Mouse (Mus musculus) gonadal fat pad, adult 2 months (tissue): Measurements from ENCODE around the gene Plekha7. TPM values are rescaled to one million over a fixed set of nuclear protein-coding genes. Genes with fewer than 3 reads are reported as not detected.

Experiments used
- DNase-seq: peaks from one replicate; pipeline ENCODE4 v3.0.0-alpha.2; 2012; ENCODE audit warnings: low read depth
- polyA plus RNA-seq: library from polyadenylated mRNA; depleted of rRNA; stranded (reverse); fragments of >200 nt; gene quantifications from 2 replicates; pipeline ENCODE4 v1.2.3, GENCODE M21; 2012; rRNA removed

The Plekha7 gene
- 11.2 and 11.3 TPM in 2 replicates for polyA plus RNA-seq

DNA sequence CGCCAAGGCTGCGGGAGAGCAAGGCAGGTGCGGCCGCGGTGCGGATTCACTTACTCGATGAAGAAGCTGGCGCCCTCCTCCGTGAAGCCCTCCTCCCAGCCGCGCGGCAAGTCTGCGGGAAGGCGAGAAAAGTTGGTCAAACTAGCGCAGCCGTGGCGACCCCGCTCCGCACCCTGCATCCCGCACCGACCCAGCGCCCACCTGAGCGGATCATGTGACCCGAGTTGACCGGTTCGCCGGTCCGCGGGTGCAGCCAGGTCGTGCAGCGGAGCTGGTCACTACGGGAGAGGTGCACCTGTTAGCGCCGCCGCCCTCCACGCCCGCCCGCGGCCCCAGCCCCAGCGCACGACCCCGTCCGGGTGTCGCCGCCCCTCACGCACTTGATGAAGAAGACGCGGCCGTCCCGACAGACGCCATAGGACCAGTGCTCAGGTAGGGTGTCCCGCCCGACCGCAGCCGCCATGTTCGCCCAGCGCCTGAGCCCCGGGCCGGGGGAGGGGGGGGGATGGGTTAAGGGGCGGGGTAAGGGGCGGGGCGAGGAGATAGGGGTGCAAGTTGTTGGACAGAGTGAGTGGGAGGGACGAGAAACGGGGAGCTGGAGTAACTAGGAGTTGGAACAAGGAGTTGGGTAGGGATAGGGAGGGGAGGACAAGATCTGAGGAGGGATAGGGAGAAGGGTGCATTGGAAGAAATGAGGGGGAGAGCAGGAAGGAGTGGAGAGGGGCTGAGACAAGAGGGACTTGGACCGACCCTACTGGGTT lies at the start of gene Plekha7:
Gene Plekha7, minus strand, starts transcription at position 506 of the 761 bp plus-strand sequence.
- no peak for DNase-seq

DNA sequence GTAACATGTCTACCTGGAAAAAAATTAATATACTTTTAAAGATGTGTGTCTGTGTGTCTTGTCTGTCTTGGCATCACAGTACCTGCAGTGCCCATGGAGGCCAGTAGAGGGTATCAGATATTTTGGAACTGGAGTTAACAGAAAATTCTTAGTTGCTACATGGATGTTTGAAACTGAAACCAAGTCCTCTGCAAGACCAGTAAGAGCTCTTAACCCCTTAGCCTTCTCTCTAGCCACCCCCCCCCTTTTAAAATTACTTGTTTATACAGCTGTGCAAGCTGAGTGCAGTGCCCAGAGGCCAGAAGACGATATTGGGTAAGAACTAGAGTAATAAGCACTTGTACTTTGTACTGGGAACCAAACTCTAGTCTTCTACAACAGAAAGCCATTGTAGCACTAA lies 28.1 kb upstream of the Plekha7 start:
- peak; percentile 37 for DNase-seq

DNA sequence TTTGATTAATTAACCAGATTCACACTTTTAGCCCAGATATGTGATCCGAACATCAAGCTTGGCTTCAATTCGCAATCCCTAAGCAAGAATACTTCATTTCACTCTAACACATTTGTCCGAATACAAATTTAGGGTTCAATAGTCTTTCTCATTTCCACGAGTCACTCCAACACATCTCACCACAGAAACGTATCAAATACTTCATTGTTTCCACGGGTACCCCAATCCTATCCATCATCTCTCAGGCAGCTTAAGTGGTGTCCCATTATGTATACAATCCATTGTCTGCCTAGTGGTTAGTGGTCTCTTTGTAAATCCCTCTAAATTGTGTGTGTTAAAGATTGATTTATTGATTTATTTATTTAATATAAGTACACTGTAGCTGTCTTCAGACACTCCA lies 27.0 kb upstream of the Plekha7 start:
- DNase-seq: no peak

DNA sequence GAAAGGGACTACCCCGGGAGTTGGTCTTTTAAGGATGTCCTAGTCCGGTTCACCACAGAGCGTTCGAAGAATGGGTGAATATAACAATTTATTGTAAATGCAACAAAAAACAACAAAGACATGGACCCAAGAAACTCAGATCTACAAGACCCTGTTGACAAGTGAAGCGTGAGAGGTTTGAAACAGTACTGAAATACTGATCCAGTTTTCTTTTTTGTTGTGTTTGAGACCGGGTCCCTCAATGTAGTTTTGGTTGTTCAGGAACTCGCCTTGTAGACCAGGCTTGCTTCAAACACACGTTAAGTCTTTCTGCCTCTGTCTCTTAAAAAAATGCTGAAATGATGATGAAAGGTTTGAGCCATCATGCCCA lies 26.5 kb upstream of the Plekha7 start:
- no peak for DNase-seq

DNA sequence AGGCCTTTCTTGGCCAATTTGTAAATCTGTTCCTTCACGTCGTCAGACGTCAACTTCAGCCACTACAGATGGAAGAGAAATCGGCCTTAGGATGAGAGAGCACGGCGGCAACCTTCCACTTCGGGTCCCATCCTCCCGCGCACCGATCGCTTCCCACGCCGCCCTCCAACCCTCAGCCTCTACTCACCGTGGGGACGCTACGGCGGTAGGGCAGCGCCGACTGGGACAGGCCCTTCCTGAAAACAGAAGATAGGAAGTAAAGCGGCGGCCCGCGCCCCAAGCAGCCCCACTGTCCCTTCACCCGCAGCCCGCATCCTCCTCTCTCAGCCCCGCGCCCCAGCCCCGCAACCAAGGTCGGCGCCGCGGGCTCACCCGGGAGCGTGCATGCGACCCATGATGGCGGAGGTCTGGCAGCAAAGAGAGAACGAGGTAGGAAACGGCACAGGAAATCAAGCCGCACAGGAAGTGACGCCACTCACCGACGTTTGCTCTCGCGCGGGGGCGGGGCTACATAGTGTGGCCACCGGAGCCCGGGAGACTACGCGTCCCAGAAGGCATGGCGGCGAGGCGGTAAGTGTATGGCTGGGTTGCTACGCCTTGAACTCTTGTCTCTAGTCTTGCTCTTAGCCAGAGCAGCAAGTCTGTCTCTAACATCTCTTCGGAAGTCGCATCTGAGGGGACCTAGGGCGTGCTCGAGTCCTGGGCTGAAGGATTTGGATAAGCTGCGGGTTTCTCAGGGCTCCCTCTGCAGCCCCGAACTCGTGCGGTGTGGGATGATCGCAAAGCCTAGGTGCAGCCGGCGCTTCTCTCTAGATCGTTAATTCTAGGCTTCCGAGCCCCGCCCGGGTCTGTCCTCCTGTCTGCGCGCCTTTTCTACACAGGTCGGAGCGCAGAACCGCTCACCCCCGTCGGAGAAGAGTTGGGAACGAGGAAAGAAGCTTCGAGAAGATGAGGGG lies 25.8 kb upstream of the Plekha7 start, which contains the start of gene Rps13:
Gene Rps13, minus strand, starts transcription at position 483 of the 956 bp plus-strand sequence.
- peak; percentile 33 for DNase-seq

DNA sequence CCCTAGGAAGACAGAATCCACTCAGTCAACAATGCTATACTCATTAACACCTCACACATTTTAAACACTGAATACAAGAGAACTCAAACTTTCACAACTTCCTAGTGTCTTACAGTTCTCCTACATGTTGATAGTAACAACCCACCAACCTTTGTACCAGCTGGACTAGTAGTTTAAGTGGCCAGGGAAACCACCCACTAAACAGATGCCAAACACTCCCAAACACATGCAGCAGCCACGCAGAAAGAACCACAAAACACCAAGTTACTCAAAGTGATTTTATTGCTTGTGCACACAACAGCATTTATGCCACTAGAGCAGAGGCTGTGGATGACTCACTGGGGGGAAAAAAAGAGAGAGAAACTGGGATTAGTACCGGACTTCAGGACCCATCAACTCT lies 23.1 kb upstream of the Plekha7 start:
- no peak for DNase-seq

DNA sequence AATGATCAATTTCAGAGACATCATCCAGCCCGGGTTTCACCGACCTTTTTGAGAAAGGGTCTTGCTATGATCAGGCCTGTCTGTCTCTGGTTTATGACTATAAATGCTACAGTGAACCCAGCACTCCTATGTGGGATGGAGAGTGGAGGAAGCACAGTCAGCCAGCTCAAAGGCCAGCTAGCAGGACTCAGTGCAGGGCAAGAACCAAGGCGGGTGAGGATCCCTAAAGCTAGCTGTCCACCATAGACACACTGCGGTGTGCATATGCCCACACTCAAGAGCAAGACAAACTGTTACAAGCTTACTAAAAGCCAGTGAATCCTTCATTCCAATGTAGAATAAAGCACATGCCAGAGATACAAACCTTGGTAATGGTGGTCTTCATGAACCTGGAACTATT lies 21.7 kb upstream of the Plekha7 start:
- no peak for DNase-seq

DNA sequence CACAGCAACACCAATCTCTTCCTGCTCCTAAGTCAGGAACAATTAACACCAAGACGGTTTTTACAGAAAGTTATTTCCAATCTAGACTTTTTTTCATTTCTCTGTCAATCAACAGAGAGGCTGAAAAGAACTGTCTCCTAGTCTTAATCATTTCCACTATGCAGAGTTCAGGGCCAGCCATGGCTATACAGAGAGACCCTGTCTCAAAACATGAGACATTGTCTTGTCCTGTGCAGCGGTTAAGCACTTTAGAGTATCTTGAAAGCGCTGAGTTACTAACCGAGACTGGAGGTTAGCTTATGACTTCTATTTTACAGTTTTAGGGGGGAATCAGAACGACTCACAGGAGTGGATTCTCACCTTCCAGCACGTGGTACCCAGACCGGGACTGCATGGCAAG lies 20.6 kb upstream of the Plekha7 start:
- no peak for DNase-seq

DNA sequence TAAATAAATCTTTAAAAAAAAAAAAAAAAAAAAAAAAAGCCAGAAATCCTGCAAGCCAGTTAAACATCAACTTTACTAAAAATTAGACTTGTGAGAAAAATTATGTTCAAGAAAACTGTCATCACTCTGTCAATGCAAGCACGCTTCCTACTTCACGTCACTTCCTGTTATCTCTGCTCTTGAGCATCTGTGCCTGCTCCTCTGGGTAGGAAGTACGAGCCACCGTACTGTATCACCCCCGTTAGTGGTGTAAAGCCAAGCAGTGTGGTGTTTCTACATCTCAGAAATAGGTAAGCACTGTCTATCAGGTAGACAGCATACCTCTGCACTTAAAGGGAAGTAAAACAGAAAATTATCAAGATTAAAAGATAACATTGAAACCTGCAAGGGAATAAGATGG lies 19.7 kb upstream of the Plekha7 start:
- no peak for DNase-seq

DNA sequence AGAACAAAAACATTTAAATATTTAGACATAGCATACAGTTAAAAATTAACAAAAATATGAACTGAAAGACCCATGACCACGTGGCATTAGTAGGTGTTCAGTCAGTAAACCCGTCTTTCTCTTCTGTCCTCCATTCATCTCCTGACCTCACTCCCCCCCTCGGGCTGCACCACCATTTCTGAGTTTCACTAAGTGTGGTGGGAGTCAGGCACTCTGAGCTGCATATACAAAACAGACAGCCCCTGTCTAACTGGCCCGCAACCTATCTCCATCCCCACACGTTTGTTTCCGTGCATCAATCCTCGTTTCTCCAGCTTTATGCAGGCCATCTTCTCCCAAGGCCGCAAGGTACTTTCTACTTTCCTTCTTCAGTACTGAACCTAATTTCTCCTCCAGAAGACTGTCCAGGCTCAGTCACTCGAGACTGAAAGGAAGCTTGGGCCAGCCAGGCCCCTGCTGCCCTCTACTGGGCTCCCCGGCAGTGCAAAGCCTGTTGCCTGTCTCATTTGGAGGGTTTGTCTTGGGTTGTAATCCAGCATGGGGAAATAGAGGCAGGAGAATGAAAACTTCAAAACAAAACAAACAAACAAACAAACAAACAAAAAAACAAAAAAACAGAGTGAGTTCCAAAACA lies 15.3 kb upstream of the Plekha7 start:
- no peak for DNase-seq

DNA sequence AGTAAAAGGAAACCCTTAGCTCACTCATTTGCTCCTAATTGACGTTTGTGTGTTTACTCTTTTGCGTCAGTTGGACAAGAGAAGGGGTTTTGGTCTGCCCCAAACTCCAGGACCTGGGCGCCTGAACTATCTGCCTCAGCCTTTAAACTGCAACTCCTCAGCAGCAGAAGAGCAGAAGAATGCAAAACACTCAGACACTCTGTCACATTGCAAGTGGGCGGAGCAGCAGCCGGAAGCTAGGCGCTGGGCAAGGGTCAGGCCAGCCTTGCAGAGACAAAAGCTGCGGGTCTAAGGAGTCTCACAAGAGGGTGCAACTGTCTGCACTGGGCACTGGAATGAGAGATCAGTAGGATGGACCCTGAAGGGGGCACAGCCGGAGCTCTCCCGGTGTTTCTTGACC lies 1.3 kb upstream of the Plekha7 start:
- no peak for DNase-seq

DNA sequence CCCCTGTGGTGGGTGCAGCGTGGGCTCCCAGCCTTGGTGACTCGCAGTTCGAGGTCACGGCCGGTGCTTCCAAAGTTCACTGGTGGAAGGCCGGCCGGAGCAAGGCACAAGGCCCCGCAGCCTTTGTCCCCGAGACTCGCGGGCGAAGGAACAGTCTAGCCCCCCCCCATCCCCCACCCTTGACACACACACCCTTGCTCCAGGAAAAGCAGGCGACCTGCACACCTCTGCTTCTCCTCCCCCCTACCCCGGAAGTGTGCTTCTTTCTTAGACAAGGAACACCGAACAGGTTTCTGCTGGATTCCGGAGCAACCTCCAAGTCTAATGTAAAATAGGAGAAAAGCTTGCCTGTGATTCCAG lies 436 bp upstream of the Plekha7 start:
- DNase-seq: no peak

DNA sequence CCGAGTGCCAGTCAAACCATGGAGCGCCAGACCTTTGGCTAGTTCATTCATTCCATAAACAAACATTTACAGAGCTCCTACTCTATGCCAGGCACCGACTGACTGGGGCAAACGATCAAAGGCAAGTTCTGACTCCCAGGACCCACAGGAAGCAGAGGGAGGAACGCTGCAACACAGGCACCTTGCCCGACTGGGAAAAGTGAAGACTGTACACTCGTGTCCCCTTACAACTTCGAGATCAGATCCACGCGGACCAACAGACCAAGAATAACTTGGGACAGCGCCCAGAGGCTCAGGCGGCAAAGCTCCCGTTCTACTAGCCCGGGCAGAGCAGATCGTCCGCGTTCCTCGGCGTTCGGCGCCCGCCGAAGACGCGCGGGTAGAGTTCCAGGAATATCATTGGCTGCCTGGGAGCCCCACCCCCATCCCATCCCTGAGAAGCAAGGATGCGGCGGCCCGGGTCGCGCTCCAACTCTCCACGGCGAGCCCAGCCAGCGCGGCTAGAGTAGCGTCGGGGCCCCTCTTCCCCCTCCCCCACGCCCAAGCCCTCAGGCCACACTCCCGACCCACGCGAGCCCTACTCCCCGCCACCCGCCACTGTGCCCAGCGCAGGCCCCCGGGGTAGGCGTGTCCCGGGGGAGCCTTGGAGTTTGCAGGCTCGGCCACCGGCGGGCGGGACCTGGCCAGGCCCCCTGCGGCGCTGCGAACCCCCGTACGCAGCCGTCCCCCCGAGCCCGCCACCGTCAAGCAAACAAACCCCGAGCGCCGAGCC lies 891 bp downstream of the Plekha7 start:
- no peak for DNase-seq

DNA sequence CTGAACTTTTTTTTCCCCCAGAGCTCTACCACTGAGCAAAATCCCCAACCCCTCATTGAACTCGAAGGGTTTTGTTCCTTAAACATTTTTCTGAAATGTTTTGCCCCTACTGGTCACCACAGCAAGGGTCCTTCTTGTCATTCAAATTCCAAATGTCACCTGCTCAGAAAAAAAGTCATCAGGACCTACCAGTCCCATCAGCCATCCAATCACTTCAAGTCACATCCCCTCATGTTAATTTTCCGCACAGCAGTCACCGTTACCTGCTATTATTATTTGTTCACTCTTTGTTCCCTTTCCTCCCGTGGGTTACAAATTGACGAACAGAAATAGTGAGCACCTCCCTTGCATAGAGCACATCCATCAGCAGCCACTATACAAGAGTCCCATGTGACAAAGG lies 1.6 kb downstream of the Plekha7 start:
- DNase-seq: no peak

DNA sequence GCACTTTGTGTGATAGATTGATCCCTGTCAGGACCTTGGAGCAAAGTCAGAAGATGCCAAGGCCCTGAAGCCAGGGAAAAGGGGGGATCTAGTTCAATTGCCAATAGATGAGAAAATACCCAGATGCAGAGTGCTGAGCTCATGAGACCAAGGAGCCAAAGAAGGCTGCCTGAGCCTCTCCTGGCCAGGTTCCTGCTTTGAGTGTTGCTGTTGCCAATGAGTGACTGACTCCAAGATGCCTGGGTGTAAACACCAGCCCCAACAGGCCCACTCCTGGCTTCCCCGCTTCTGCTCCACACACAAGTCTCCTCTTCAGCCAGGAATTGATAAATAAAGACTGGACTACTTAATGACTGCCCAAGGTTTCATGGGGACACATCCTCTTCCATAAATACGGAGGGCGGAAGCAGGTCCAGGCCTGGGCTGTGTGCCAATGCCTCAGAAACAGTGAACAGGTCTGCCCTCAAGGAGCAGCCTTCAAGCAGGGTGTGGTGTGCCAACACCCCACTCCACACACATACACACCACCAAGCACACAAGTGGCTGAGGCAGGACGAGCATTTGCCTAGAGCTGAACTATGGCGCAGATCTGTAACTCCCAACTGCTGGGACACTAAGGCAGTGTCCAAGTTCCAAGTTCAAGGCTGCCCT lies 6.4 kb downstream of the Plekha7 start:
- DNase-seq: no peak

DNA sequence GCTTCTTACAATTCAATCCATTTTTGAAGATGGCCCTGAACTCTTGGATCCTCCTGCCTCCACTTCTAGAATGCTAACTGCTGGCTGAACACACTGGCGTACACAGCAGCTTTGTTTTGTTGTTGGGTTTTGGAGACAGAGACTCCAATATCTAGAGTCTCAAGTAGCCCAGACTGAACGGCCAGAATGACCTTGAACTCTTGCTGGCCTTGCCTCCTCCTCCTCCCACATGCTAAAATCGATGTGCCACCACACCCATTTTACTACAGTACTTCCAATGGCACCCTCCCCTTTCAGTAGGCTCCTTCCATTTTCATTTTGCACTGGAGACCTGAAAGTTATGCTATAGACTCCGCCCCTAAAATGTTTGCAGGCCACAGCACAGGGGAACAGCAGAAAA lies 7.0 kb downstream of the Plekha7 start:
- DNase-seq: no peak

DNA sequence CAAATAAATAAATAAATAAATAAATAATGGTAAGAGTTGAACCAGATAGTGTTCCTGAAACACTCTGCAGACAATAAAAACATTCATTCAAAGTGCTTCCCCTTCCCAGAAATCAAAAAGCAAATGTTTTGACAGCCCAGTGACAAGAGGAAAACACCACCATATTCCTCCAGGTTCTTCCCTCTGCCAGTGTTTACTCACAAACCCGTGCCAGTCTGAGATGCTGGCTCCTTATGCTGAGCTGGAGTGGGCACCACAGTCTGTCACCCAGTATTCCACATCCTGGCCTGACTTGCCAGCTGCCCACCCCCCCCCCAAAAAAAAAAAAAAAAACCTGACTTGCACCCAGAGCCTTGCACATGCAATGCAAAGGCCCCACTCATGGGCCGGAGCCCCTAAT lies 9.3 kb downstream of the Plekha7 start:
- no peak for DNase-seq

DNA sequence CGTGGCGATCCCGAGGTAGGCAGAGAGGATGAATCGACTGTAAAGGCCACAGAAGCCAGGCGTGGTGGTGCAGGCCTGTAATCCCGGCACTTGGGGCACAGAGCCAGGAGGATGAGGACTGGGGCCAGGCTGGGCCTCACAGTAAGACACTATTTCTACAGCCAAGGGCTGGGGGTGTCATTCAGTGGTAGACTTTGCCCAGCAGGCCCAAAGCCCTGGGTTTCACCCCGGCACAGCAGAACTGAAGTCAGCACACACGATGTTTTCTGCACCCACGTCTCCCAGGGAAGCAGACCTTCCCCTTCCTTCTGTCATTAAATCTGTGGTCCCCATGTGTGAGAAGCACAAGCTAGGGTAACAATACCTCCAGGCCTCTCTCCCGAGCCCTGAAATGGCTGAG lies 9.8 kb downstream of the Plekha7 start:
- DNase-seq: no peak

DNA sequence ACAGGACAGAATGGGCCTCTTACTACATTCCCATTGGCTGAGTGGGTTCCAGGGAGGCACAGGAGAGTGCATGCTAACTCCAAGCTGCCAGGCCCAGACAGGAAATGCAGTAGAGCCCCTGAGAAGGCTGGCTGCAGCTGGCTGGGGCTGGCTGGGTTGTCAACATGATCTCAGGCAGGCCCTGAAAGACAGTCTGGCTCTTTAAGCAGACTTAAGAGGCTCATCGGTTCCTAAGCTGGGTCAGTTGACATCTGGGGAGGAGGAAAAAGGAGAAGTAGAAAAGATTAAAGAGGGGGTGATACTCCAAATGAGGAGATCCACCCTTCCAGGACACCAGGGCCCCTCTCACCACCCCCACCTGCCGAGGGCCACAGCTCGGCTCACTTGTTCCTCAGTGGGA lies 13.2 kb downstream of the Plekha7 start:
- no peak for DNase-seq

DNA sequence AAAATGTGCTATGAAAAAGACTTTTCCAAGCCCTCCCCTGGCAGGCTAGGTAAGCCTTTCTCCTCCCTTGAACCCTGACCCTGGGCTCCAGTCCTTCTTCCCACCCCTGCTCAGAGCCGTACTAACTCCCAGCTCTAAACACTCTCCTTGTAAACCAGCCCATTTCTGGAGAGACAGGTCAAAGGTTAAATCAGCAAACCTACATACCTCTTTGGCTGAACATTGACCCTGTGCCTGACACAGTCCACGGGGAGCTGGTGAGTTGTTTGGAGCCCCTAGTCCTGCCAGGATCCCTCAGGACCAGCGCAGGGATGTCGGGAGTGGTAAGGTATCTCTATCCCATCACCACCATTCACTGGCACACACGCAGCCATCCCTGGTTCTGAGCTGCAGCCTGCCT lies 15.8 kb downstream of the Plekha7 start:
- DNase-seq: no peak

DNA sequence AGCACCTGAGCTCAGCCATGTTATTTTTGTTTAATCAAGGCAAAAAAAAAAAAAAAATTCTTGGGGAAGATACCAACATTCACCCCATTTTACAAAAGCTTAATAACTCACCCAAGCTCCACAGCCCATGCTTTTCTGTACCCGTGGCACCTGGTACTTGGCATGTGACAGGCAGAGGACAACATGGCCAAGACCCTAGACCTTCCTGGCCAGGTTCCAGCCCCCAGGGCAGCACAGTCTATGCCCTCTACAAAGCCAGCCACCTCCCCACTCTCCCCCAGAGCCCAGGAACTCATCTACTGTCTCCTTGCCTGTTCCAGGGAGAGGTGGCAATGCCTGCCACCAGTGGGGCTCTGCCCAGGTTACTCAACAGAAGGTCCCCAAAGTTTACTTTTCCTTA lies 17.6 kb downstream of the Plekha7 start:
- no peak for DNase-seq
